Mouse (Mus musculus): Measurements from ENCODE around the gene Eng. TPM values are rescaled to one million over a fixed set of nuclear protein-coding genes. Genes with fewer than 3 reads are reported as not detected.

Eng gene
- polyA plus RNA-seq, 1 experiment from 2014 or later: 87.1 TPM

DNA sequence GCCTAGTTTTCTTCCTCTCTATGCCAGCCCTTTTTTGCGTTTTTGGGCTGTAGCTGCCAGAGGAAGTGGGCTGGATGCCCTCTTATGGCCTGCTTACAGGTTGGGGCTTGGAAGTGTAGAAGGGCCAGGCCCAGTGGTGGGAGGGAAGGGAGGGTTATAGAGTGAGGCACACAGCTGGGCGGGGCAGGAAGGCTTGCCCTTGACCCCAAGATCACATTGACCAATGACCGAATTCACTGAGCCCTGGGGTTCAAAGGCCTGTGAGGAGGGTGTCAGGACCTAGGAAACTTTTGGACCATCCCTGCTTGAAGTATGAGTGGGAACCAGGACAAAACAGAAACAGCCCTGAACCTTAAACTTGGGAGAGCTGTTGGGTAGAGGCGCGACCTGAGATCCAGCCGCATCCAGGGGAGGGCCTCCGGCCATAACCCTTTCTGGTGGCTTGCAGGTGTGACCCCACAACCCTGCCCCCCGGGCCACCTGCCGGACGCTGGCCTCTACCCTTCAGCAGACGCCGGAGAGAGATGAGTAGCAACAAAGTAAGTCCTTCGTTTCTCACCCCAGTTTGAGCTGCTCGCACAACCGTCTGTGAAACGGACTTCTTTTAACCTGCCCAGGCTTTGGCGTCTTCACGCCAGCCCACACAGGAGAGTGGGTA, 37.5 kb upstream of the Eng start:
- no peaks in the 10 kb centered on the region for H3K9me3 ChIP-seq
- DNase-seq (ENCODE audit: low spot score): no peak

DNA sequence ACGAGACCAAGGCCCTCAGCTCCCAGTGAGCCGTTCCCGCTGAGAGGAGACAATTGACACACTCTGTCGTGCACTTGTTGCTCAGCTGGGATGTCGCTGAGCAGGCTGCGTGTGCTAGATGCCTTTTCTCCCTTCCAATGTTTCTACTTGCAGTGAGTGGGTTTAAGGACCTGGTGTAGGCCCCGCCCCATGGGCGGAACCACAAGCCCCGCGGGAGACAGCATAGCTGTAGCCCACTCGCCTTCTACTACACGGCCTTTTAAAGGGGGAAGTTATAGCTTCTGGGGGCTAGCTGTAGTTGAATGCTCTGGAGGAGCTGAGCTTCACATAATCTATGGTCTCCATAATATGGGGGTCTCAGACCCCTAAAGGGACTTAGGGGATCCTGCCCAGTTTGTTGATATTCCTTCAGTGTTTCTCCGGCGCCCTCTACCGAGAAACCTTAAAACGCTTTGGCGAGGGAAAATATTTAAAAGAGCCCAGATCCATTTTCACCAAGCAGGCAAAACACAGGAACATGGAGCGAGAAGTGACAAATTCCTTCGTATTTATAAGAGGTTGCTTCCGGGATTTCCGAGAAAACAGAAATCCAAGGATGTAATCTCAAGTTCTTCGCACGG, 35.7 kb upstream of the Eng start:
- Histone ChIP-seq H3K27ac (peak overlapping the region; percentile 81), H3K36me3 (peaks cover 29% of the 10 kb centered on the region), H3K4me1 (peaks cover 64% of the 10 kb centered on the region), H3K27me3 (ENCODE audit: insufficient read depth, poor library complexity, severe bottlenecking) (no peaks in the 10 kb centered on the region), H3K9me3 (no peaks in the 10 kb centered on the region), H3K4me3 (peak overlapping the region; percentile 56)
- WGBS: 11% methylated on average over 23 of the region's 23 CpGs
- peak; percentile 80 for DNase-seq (ENCODE audit: low spot score)

More for the DNA sequence above, 37.5 kb upstream of the Eng start:
- Histone ChIP-seq H3K36me3 (peaks cover 15% of the 10 kb centered on the region), H3K4me1 (peaks cover 64% of the 10 kb centered on the region), H3K27ac (peak overlapping the region; percentile 94), H3K27me3 (ENCODE audit: insufficient read depth, poor library complexity, severe bottlenecking) (no peaks in the 10 kb centered on the region), H3K4me3 (peak overlapping the region; percentile 82)
- 31% methylated on average over 18 of the region's 18 CpGs for WGBS

DNA sequence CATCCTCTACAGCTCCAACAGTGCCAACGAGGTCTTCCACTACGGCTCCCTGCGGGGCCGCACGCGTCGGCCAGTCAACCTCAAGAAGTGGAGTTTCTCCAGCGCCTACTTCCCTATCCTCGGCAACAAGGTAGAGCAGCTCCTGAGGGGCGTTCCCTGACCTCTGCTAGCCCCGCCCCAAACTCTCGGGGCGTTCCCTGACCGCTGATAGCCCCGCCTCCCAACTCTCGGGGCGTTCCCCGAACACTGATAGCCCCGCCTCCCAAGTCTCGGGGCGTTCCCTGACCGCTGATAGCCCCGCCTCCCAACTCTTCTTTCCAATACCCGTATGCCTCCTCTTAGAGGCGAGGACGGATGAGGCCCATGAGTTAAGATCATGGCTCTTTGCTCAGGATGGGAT, 34.1 kb upstream of the Eng start:
- Histone ChIP-seq H3K9me3 (no peaks in the 10 kb centered on the region), H3K4me3 (no peak overlapping the region), H3K27ac (no peak overlapping the region; the same call in 1 of the 2 replicates), H3K4me1 (peaks cover 55% of the 10 kb centered on the region), H3K36me3 (peaks cover 44% of the 10 kb centered on the region), H3K27me3 (ENCODE audit: insufficient read depth, poor library complexity, severe bottlenecking) (no peaks in the 10 kb centered on the region)
- DNase-seq (ENCODE audit: low spot score): peak; percentile 84
- WGBS: 69% methylated on average over 26 of the region's 26 CpGs

DNA sequence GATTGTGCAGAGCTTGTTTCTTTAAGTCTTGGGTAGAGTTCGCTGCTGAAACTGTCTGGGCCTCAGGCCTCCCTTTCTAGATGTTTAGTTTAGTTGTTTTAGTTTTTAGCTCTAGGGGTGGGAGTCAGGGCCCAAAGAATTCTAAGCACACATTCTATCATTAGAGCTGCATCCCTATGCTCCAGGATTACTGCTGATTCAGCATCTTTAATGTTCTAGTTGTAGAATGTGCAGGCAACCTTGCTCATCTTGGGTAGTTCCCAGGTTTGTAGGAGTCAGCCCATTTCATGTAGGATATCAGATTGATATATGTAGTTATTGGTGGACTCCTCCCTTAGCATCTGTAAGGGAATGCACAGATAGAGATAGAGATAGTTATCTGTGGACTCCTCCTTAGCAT, 29.3 kb upstream of the Eng start:
- Histone ChIP-seq H3K4me3 (no peak overlapping the region), H3K4me1 (peaks cover 49% of the 10 kb centered on the region), H3K36me3 (peaks cover 63% of the 10 kb centered on the region), H3K9me3 (no peaks in the 10 kb centered on the region), H3K27me3 (ENCODE audit: insufficient read depth, poor library complexity, severe bottlenecking) (no peaks in the 10 kb centered on the region), H3K27ac (no peak overlapping the region)
- WGBS: 97% methylated on average over 1 of the region's 1 CpGs
- no peak for DNase-seq (ENCODE audit: low spot score)

DNA sequence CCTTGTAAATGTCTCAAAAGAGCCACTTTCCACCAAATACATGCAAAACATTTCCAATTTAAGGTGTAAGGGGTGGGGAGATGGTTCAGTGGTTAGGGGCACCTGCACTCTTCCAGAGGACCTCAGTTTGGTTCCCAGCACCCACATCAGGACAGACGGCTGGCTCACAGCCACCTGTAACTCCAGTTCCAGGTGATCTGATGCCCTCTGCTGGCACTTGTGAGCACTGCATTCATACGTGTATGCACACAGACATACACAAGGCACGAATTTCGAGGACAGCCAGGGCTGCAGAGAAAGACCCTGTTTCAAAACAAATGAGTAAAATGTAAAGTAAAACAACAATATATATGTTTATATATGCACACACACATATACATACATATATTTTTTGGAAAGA, 28.8 kb upstream of the Eng start:
- H3K27me3 ChIP-seq (ENCODE audit: insufficient read depth, poor library complexity, severe bottlenecking): no peaks in the 10 kb centered on the region
- no peak overlapping the region for H3K27ac ChIP-seq
- H3K36me3 ChIP-seq: peaks cover 59% of the 10 kb centered on the region
- no peak for DNase-seq (ENCODE audit: low spot score)
- no peak overlapping the region for H3K4me3 ChIP-seq
- no peaks in the 10 kb centered on the region for H3K9me3 ChIP-seq
- 94% methylated on average over 4 of the region's 4 CpGs for WGBS
- H3K4me1 ChIP-seq: peaks cover 49% of the 10 kb centered on the region

DNA sequence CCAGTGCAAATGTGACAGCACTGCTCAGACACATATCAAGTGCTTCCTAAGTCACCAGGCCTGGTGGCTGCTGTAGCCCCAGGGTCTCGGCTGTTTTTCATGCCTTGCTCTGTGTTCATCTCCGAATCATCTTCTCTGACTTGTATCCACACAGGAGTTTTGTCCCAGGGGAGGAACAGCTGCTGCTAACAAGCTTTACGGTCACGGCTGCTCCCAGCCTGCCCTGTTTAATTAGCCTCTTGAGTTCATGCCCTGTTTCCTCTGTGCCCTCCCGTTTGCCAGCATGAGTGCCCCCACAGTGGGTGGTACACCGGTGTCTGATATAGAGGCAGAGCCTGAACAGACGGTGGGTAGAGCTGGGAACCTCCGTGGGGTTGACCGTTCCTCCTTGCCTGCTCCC, 28.3 kb upstream of the Eng start:
- H3K27me3 ChIP-seq (ENCODE audit: insufficient read depth, poor library complexity, severe bottlenecking): no peaks in the 10 kb centered on the region
- H3K27ac ChIP-seq: peak overlapping the region; percentile 32; the same call in 1 of the 2 replicates
- 84% methylated on average over 9 of the region's 9 CpGs for WGBS
- H3K36me3 ChIP-seq: peaks cover 57% of the 10 kb centered on the region
- no peaks in the 10 kb centered on the region for H3K9me3 ChIP-seq
- no peak for DNase-seq (ENCODE audit: low spot score)
- no peak overlapping the region for H3K4me3 ChIP-seq
- peaks cover 53% of the 10 kb centered on the region for H3K4me1 ChIP-seq

DNA sequence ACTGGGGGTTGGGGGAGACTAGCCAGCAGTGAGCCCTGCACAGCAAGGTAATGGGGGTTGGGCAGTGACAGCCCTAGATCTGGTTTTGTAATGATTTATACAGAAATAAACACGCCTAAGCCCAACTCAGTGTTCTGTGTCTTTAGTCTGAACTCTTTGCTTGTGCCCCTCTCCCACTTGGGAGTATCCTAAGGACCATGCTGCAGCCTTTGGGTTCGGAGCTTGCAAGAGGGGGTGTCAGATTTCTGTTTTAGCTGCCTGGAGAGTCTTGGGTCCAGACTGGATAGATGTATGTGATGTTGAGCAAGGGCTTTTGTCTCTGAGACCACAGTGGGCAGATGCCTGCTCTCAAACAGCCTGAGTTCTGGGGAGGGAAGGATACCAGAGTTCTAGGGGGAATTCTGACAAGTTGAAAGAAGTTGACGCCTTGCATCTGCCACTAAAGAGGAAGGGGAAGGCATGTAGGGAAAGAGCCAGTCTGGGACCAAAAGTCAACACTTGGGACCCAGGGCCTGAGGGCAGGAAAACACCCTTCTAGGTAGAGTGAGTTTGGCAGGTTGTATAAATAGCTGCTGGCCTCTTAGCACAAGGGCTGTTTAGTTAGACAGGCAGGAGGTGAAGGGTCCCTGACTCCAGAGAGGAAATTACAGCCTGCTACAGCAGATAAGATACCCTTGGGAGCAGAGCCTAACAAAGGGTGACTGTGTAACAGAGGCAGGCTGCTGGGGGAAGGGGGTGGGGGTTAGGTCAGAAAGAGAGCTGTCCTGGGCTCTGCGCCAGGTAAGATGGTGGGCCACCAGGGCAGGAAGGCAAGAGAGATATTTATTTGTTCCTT, 25.5 kb upstream of the Eng start:
- WGBS: 11% methylated on average over 4 of the region's 4 CpGs
- Histone ChIP-seq H3K9me3 (no peaks in the 10 kb centered on the region), H3K27ac (peak overlapping the region; percentile 90), H3K4me1 (peaks cover 70% of the 10 kb centered on the region), H3K27me3 (ENCODE audit: insufficient read depth, poor library complexity, severe bottlenecking) (no peaks in the 10 kb centered on the region), H3K36me3 (peaks cover 36% of the 10 kb centered on the region), H3K4me3 (peak overlapping the region; percentile 38)
- peak; percentile 94 for DNase-seq (ENCODE audit: low spot score)

DNA sequence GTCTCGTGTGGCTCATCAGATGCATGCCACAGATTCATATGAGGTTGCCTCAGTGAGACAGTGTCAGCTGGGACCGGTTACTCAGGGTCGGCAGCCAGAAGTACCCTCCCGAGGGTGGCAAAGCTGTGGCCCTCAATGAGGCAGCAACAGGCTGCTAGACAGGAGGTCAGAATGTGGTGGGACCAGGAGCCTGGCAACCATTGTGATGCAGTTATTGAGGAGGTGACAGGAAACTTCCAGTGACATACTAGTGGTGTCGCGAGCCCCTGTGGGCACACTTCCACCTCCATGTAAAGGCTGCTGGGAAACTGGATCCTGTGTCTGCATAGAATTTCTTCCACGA, 24.9 kb upstream of the Eng start, which contains the start of gene Ak1:
Gene Ak1 (plus strand): TSS at position 242 of the 343 bp plus-strand sequence.
- WGBS: 7% methylated on average over 7 of the region's 7 CpGs

DNA sequence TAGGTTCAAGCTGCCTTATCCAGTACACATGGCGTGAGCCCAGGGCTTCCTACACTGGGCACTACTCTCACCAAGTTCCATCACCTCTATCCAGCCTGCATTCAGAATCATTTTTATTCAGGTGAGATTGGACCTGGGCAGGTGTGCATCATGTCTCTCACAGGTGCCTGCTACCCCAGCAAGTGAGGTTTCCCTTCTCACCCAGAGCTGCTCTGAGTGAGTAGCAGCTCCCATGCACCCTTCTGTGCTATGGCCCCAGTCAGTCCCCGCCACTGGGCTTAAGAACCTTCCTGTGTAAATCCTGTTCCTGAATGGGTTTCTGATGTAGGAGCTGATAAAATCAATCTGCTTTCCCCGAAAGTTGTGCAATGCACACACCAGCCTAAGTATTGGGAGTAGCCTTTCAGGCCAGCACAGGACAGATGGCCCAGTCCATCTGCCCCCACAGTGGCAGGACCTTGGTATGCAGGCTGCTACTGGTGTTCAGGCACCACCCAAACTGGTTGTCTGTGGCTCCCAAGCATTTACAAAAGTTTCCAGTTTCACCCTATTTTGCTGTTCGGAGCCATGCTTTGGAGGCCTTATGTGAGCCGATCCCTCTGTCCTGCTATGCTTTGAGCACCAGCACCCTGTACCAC, 22.2 kb upstream of the Eng start:
- Histone ChIP-seq H3K36me3 (peaks cover 4% of the 10 kb centered on the region; the same call in 1 of the 2 replicates), H3K4me3 (0 out of 2 replicates have a peak overlapping the region, but pooled peaks have one; percentile 53), H3K4me1 (peaks cover 91% of the 10 kb centered on the region), H3K27me3 (ENCODE audit: insufficient read depth, poor library complexity, severe bottlenecking) (no peaks in the 10 kb centered on the region), H3K27ac (peak overlapping the region; percentile 91), H3K9me3 (no peaks in the 10 kb centered on the region)
- DNase-seq (ENCODE audit: low spot score): no peak
- WGBS: 58% methylated on average over 5 of the region's 5 CpGs

More for the DNA sequence above, 24.9 kb upstream of the Eng start, which contains the start of gene Ak1:
- no peaks in the 10 kb centered on the region for H3K9me3 ChIP-seq
- DNase-seq (ENCODE audit: low spot score): no peak
- peak within 1 kb of the TSS; percentile 90 for H3K27ac ChIP-seq
- H3K4me1 ChIP-seq: peaks cover 76% of the 10 kb centered on the region
- H3K27me3 ChIP-seq (ENCODE audit: insufficient read depth, poor library complexity, severe bottlenecking): no peaks in the 10 kb centered on the region
- H3K36me3 ChIP-seq: peaks cover 31% of the 10 kb centered on the region
- H3K4me3 ChIP-seq: peak within 1 kb of the TSS; percentile 38

DNA sequence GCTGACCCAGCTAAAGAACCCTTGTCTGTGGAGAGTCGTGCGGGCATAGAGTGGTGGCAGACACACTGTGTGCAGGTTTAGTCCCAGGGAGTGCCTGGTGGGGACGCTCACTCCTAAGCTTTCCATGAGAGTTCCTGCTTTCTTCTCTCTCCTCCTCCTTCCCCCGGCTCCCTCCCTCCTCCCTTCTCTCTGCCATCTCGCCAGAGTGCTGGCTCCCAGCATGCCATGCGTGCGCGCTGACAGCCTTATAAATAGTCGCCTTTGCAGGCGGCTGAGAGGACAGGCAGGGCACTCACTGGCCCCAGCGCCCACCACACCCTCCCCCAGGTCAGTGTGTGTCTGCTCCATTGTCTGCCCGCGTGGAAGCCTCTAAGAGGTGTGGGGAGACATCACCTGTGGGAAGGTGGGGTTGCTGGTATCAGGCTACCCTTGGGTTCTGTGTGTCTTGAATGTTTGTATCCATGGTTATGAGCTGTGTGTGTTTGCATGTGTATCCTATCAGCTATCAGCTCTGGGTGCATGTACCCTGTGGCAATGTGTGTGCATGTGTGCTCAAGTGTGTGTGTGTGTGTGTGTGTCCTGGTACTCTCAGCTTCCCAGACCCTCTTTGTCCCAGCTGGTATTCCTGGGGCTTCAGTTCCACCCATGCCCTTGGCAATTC, 21.1 kb upstream of the Eng start:
- H3K27ac ChIP-seq: peak overlapping the region; percentile 91
- peak overlapping the region; percentile 53 for H3K4me3 ChIP-seq
- H3K9me3 ChIP-seq: no peaks in the 10 kb centered on the region
- H3K36me3 ChIP-seq: peaks cover 11% of the 10 kb centered on the region; the same call in 1 of the 2 replicates
- H3K4me1 ChIP-seq: peaks cover 91% of the 10 kb centered on the region
- peak; percentile 93 for DNase-seq (ENCODE audit: low spot score)
- H3K27me3 ChIP-seq (ENCODE audit: insufficient read depth, poor library complexity, severe bottlenecking): no peaks in the 10 kb centered on the region
- 3% methylated on average over 13 of the region's 13 CpGs for WGBS

DNA sequence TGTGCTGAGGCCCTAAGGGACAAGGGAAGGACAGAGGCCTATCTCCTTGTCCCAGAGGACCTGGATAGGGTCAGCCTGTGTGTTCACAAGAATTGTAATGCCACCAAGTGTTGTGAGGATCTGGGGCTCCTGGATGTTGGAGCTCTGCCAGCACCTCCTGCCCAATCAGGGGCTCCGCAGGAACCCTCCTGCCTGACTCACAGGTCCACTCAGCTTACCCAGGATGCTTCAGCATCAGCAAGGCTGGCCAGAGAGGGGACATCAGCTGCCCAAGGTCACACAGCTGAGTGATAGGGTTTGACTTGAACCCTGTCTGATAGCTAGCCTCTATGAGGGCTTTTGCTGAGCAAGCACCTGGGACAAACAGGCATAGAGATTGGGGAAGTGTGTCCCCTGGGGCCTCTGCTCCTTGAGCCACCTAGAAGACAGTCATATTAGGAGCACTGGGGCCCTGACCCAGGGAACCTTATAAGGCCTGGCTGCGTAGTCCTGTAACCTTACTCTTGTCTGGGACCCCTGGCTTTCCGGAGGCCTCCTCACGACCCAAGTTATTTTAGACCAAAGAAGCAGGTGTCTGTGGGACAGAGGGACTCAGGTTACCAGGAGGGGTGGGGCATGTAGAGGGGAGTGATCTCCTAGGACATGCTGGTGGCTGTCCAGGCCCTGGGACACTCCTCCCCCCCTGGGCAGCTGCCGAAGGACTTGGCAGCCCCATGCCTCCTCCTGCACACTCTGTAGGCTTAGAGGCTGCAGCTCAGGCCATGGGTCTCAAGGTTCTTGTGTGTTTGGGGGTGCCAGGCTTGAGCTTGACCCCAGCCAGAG, 20.3 kb upstream of the Eng start:
- peak overlapping the region; percentile 53 for H3K4me3 ChIP-seq
- peak overlapping the region; percentile 91 for H3K27ac ChIP-seq
- no peak for DNase-seq (ENCODE audit: low spot score)
- WGBS: 19% methylated on average over 5 of the region's 5 CpGs
- no peaks in the 10 kb centered on the region for H3K9me3 ChIP-seq
- no peaks in the 10 kb centered on the region for H3K27me3 ChIP-seq (ENCODE audit: insufficient read depth, poor library complexity, severe bottlenecking)
- H3K36me3 ChIP-seq: peaks cover 17% of the 10 kb centered on the region
- peaks cover 87% of the 10 kb centered on the region for H3K4me1 ChIP-seq

Measured in heart, embryonic 10.5 days (tissue).